Mouse (Mus musculus): ENCODE data around the gene C5ar1. TPM values are rescaled to one million over a fixed set of nuclear protein-coding genes. Genes with fewer than 3 reads are reported as not detected.
"Not testable (repeated sequence)": the region's sequence is repeated elsewhere in the genome, so short reads cannot be mapped to it uniquely, and the experiment has no call there.

C5ar1 gene
- 1 to 10 TPM; 1.2 to 1.6 TPM for total RNA-seq (2021)
- long read RNA-seq, partial matches to known transcripts = 0 of 1 reads
- long read RNA-seq, other reads (novel, unspliced or antisense) = 0 of 1 reads

- no peak for DNase-seq (ENCODE audit: low spot score in 2 of 2)
Measured at GRCm38 (mm10) chr7:16259110-16259590, at the start of gene C5ar1. Gene C5ar1, minus strand, starts transcription at chr7:16259540.

- DNase-seq (ENCODE audit: low spot score in 2 of 2) = no peak
Measured at GRCm38 (mm10) chr7:16308555-16309317, 49.4 kb upstream of the C5ar1 start.

- DNase-seq (ENCODE audit: low spot score in 2 of 2) = not testable (repeated sequence)
Measured at GRCm38 (mm10) chr7:16308093-16308492, 48.8 kb upstream of the C5ar1 start, which contains the start of gene Bbc3. Gene Bbc3, plus strand, starts transcription at chr7:16308393.

GRCm38 (mm10) chr7:16307141-16307540 lies 47.8 kb upstream of the C5ar1 start:
- not testable (repeated sequence) for DNase-seq (ENCODE audit: low spot score in 2 of 2)

- peak; percentile 97 to 98 for DNase-seq (ENCODE audit: low spot score in 2 of 2)
Measured at GRCm38 (mm10) chr7:16299419-16300035, 40.2 kb upstream of the C5ar1 start.

GRCm38 (mm10) chr7:16298927-16299326 lies 39.6 kb upstream of the C5ar1 start:
- no peak for DNase-seq (ENCODE audit: low spot score in 2 of 2)

- DNase-seq (ENCODE audit: low spot score in 2 of 2) = no peak
Measured at GRCm38 (mm10) chr7:16297616-16298015, 38.3 kb upstream of the C5ar1 start.

GRCm38 (mm10) chr7:16296766-16297390 lies 37.5 kb upstream of the C5ar1 start:
- peak; percentile 60 to 81 for DNase-seq (ENCODE audit: low spot score in 2 of 2)

- no peak for DNase-seq (ENCODE audit: low spot score in 2 of 2)
Measured at GRCm38 (mm10) chr7:16296146-16296545, 36.8 kb upstream of the C5ar1 start.

- peak; percentile 80 to 85 for DNase-seq (ENCODE audit: low spot score in 2 of 2)
Measured at GRCm38 (mm10) chr7:16295321-16295900, 36.1 kb upstream of the C5ar1 start.

- peak; percentile 88 to 97 for DNase-seq (ENCODE audit: low spot score in 2 of 2)
Measured at GRCm38 (mm10) chr7:16294837-16295236, 35.5 kb upstream of the C5ar1 start.

- DNase-seq (ENCODE audit: low spot score in 2 of 2) = no peak
Measured at GRCm38 (mm10) chr7:16294346-16294745, 35.0 kb upstream of the C5ar1 start.

GRCm38 (mm10) chr7:16287791-16288190 lies 28.5 kb upstream of the C5ar1 start:
- no peak for DNase-seq (ENCODE audit: low spot score in 2 of 2)

- no peak for DNase-seq (ENCODE audit: low spot score in 2 of 2)
Measured at GRCm38 (mm10) chr7:16287016-16287415, 27.7 kb upstream of the C5ar1 start.

- DNase-seq (ENCODE audit: low spot score in 2 of 2) = peak; percentile 99
Measured at GRCm38 (mm10) chr7:16286026-16286961, 27.0 kb upstream of the C5ar1 start, which contains the start of gene Ccdc9. Gene Ccdc9, minus strand, starts transcription at chr7:16286795.

- DNase-seq (ENCODE audit: low spot score in 2 of 2) = peak; percentile 45 to 46
Measured at GRCm38 (mm10) chr7:16285450-16286025, 26.2 kb upstream of the C5ar1 start.

- DNase-seq (ENCODE audit: low spot score in 2 of 2) = no peak
Measured at GRCm38 (mm10) chr7:16284904-16285303, 25.6 kb upstream of the C5ar1 start.

- no peak for DNase-seq (ENCODE audit: low spot score in 2 of 2)
Measured at GRCm38 (mm10) chr7:16284001-16284400, 24.7 kb upstream of the C5ar1 start.

GRCm38 (mm10) chr7:16282334-16282733 lies 23.0 kb upstream of the C5ar1 start:
- no peak for DNase-seq (ENCODE audit: low spot score in 2 of 2)

- DNase-seq (ENCODE audit: low spot score in 2 of 2) = no peak
Measured at GRCm38 (mm10) chr7:16280721-16281120, 21.4 kb upstream of the C5ar1 start.

Measured in layer of hippocampus, adult 18-20 months (tissue).